Mouse (Mus musculus) v-Abl transformed pro-B cells (cell line): ENCODE measurements around the gene Ptpn1.

ENCODE experiments used
- in situ Hi-C, 2 experiments: fragments of 400-800 bp; cut with MboI; formaldehyde crosslinking; loops; one replicate each; pipeline ENCODE4 v1.15.1; 2025; ENCODE audit not compliant: unreplicated experiment in 2 of 2

The Ptpn1 gene

DNA sequence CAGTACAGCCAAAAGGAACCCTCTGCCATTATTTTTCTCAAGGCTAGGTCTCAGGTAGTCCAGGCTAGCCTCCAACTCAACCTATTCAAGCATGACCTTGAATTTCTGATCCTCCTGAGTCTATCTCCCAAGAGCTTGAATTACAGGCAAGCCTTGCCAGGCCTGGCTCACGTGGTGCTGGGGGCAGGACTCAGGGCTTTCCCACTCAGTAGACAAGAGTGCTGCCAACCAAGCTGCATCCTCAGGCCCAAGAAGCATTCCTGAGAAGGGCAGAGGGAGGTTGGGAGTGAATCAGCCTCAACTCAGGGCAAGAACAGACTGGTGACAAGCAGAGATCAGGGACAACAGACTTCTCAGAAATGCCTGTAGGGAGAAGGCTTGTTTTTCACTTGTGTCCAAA lies 12.8 kb upstream of the Ptpn1 start:
- in situ Hi-C loops = no loop called here

- in situ Hi-C loops = no loop called here
Measured at GRCm38 (mm10) chr2:167920041-167920440, 11.8 kb upstream of the Ptpn1 start.

- in situ Hi-C loops = no loop called here
Measured at GRCm38 (mm10) chr2:167920960-167921495, 10.8 kb upstream of the Ptpn1 start.

DNA sequence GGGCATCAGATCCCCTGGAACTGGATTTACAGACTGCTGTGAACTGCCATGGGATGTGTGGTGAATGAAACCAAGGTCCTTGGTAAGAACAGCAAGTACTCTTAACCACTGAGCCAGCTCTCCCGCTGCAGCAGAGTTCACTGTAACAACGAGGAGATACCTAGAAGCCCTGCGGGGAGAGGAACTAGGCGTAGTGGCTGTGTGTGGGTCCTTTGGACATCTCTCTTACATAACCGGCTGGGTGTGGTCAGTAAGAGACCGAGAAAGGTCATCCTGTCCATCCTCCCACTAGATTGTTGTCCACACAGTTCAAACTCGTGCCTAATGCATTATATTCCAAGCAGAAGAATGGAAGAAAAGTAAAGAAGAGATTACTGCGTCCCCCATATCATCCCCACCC lies 10.0 kb upstream of the Ptpn1 start:
- in situ Hi-C loops = no loop called here

- in situ Hi-C loops = no loop called here
Measured at GRCm38 (mm10) chr2:167924011-167924410, 7.8 kb upstream of the Ptpn1 start.

- in situ Hi-C loops = no loop called here
Measured at GRCm38 (mm10) chr2:167924803-167925604, 6.9 kb upstream of the Ptpn1 start.

GRCm38 (mm10) chr2:167925841-167926800 lies 5.7 kb upstream of the Ptpn1 start:
- in situ Hi-C loops = no loop called here

DNA sequence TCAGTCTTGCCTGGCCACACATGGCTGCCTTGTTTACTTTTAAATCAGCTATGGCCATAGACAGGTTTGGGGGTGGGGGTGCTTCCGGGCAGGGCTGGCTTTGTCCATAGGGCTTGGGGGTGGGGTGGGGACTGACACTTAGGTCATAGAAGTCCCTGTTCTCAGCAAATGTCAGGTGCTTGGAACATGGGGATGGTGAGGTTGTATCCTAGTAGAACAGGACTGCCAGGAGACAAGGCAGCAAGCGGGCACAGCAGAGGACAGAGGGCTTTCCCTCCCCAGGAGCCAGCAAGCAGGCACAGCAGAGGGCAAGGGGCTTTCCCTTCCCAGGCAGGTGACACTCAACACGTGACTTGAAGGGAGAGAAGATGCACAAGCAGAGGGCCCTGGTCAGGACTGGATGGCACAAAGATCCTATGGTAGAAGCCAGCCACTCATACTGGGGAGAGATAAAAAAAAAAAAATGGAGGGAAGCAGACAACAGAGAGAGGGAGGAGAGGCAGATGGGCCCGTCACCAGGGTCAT lies 3.8 kb upstream of the Ptpn1 start:
- in situ Hi-C loops = no loop called here

DNA sequence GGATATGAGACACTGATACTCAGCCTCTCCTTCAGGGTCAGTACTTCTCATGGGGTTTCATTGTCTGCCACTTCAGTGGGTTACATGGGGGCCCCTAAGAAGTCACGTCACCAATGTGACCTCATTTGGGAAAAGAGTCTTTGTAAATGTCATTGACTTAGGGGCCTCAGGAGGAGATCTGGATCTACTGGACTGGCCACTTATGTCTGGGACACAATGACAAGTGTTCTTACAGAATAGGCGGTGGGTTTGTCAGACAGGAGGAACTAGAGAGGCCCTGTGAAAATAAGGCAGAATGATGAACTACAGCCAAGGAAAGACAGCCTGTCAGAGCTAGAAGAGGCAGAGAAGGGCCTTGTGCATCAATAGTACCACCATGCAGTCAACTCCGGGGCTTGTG lies 2.9 kb upstream of the Ptpn1 start:
- in situ Hi-C loops = no loop called here

DNA sequence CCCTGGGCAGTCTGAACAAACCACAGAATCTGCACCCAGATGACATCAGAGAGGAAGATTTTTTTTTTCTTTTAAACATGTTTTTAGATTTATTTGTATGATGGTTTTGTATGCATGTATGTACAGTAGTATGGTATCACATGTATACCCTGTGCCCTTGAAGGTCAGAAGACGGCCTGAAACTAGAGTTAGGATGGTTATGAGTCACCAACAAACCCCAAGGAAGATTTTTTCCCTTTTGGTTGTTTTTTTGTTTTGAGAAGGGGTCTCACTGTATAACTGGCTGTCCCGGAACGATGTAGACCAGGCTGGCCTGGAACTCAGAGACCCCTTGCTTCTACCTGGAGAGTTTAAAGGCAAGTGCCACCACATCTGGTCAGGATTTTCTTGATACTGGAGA lies 882 bp upstream of the Ptpn1 start:
- in situ Hi-C loops = no loop called here

DNA sequence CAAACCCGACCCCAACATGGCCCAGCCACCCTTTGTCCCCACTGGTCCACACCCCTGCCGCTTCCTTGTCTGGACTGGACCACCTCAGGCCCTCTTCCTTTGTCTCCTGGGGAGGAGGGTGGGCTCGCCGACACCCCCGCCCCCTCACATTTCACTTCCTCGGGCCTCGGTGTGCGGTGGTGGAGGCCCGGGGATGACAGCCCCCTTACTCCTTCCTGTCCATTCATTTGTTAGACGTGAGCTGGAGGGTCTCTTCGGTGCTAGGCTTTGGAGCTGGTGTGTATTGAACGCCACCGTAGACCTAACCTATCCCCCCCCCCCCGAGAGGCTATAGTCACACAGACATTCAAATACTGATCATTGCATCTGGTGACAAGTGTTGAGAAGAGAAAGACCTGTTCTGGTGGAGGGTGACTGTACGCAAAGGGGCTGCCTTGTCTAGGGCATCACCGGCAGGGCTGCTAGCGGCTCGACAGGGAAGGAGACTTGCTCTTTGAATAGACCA lies 922 bp downstream of the Ptpn1 start:
- in situ Hi-C loops = no loop called here

GRCm38 (mm10) chr2:167933397-167933796 lies 1.5 kb downstream of the Ptpn1 start:
- in situ Hi-C loops = no loop called here

DNA sequence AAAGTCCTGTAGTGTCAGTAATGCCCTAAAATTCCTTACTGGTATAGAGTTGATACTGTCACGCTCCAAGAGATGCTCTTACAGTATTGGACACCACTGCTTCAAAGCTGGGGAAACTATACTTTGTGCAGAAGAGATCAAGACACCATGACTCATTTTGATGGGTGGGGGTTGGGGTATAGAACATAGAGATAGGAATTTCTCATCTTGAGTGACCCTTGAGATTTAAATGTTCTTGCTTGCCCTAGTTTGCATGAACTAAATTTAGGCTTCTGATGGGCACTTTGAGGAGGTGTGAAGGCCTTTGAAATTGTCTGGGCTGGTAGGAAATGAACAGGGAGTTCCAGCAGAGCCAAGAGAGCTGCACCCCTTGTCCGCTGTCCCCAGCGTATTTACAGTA lies 4.1 kb downstream of the Ptpn1 start:
- in situ Hi-C loops = no loop called here

DNA sequence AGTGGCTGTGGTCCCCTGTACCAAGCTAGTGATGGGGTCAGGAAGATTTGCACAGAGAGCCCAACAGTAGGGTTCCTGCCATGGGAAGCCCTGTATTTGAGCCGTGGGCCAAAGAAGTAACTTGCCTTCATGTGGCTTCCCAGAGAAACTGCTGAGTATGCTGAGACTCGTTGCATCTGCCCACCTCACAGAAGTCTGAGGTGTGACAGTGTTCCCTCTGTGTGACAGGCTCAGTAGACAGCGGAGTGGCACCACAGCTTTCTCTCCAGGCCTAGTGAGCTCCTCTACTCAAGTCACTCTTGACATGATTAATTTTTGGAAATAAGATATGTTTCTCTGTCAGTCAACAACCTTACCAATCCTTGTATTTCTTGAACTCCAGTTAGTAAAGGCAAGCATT lies 6.9 kb downstream of the Ptpn1 start:
- in situ Hi-C loops = no loop called here

- in situ Hi-C loops = no loop called here
Measured at GRCm38 (mm10) chr2:167939204-167939603, 7.3 kb downstream of the Ptpn1 start.

- in situ Hi-C loops = no loop called here
Measured at GRCm38 (mm10) chr2:167939632-167940399, 8.0 kb downstream of the Ptpn1 start.

DNA sequence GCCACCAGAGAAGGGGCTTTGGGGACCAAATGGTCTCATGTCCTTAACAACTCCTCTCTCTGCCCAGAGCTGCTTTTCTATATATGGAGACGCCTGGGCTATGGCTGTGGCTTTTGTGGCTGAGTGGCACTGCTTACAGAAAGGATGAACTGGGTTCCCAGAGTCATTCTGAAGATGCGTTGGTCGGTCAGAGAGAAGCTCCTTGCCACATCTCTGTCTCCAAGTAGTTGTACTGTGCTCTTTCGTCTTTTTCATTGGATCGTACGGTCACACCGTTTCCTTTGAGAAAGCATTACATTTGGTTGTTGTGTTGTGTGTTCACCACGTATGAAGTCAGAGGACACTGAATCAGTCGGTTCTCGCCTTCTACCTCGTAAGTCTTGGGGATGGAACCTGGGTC lies 8.8 kb downstream of the Ptpn1 start:
- in situ Hi-C loops = no loop called here

DNA sequence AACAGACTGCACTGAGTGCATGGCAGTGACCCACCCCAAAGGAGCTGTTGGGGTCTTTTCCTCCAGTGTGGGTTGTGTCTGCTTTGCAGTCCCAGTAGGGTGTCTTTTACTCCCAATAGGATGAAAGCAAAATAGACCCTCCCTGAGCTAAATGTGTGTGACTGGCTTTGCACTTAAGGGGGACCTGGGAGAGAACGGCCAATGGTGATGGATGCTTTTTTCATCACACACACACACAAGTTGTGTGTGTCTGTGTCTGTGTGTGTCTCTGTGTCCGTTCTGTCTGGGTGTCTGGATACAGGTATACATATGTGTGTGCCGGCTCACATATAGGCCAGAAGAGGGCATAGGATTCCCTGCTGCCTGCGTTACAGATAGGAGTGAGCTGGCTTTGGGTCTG lies 9.5 kb downstream of the Ptpn1 start:
- in situ Hi-C loops = no loop called here

- in situ Hi-C loops = no loop called here
Measured at GRCm38 (mm10) chr2:167941745-167942176, 9.9 kb downstream of the Ptpn1 start.
